8 mouse cellular contexts compared by ENCODE assay signal in the genomic region with DNA sequence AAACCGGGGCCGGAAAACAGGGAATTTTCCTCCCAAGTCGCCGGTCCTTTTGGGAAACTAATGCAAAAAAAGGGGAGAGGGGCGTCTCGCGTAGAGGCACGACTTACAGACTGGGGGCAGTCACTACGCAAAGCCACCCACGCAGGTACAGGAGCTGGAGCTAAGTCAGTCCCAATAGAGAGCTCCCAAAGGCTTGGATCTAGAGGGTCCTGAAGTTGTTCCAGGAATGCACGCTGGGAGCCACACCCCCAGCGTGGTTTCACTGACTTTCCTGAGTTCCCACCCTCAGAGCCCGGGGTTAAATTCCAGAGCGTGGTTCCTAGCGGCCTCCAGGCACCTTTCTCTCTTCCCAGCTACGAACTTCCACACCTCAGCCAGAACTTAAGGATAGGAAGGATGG. TPM values are rescaled to one million over a fixed set of nuclear protein-coding genes. Genes with fewer than 3 reads are reported as not detected.
A peak's percentile ranks its signal among the peaks of the same experiment; 100 is the strongest.
DNase-seq lines count a peak whose midpoint lies in the region; ATAC-seq and TF ChIP-seq lines count a peak whose summit lies in the region.

No protein-coding gene starts in this region.

- 1% methylated on average over 16 of the region's 16 CpGs for WGBS in forebrain, postnatal 0 days
- 0% methylated on average over 16 of the region's 16 CpGs for WGBS in midbrain, embryonic 16.5 days

- H3K9ac ChIP-seq in CH12.LX (ENCODE audit: insufficient read depth, low read depth) (peak overlapping the region; percentile 23; the same call in 1 of the 2 replicates), ES-E14 (ENCODE audit: insufficient read depth, low read depth, low read length, poor library complexity, severe bottlenecking) (peak overlapping the region; percentile 69)
- peak overlapping the region; percentile 96 for H3K9ac ChIP-seq in forebrain, postnatal 0 days
- H3K9ac ChIP-seq in midbrain, embryonic 16.5 days (ENCODE audit: low read depth, low read length): peak overlapping the region; percentile 98

- peak overlapping the region; percentile 54 for H3K4me2 ChIP-seq in CH12.LX (ENCODE audit: insufficient read depth, low read depth, poor library complexity, severe bottlenecking)
- H3K4me2 ChIP-seq in forebrain, postnatal 0 days (ENCODE audit: low read depth): peak overlapping the region; percentile 82
- peak overlapping the region; percentile 92 for H3K4me2 ChIP-seq in midbrain, embryonic 16.5 days (ENCODE audit: low read length)

- no peaks in the 10 kb centered on the region for H3K27me3 ChIP-seq in CH12.LX (replicated peaks)
- H3K27me3 ChIP-seq in forebrain, postnatal 0 days (ENCODE audit: insufficient read depth, low read length): no peaks in the 10 kb centered on the region
- H3K27me3 ChIP-seq in midbrain, embryonic 16.5 days (ENCODE audit: control insufficient read depth, insufficient read depth, low read depth, low read length): no peaks in the 10 kb centered on the region

- in situ Hi-C loops in CH12.LX (cut with MboI; ENCODE audit: low pct_ligation_motif_present, low pct_unique_long_range_greater_than_20kb, low sequenced_read_pairs) (no loop called here), ES-E14 (cut with MboI; ENCODE audit: low sequenced_read_pairs in 2 of 2, unreplicated experiment in 2 of 2) (no loop called here)

- H3K4me3 ChIP-seq in CH12.LX (replicated peaks in 1 of 3; ENCODE audit: low read depth in 2 of 3, low read length in 2 of 3, poor library complexity in 1 of 3): peak overlapping the region; percentile 49 to 77 (median 52)
- peak overlapping the region; percentile 80 to 86 for H3K4me3 ChIP-seq in ES-E14 (ENCODE audit: insufficient read depth in 1 of 2, low read depth in 1 of 2, low read length in 2 of 2, poor library complexity in 1 of 2, severe bottlenecking in 1 of 2)
- peak overlapping the region; percentile 98 for H3K4me3 ChIP-seq in forebrain, postnatal 0 days (ENCODE audit: low read depth, low read length)
- H3K4me3 ChIP-seq in midbrain, embryonic 16.5 days (ENCODE audit: low read depth, low read length): peak overlapping the region; percentile 92

- H3K27ac ChIP-seq in CH12.LX (ENCODE audit: insufficient read depth, low read depth) (no peak overlapping the region), ES-E14 (ENCODE audit: insufficient read depth, low read depth, low read length, poor library complexity, severe bottlenecking) (peak overlapping the region; percentile 76)
- no peak overlapping the region for H3K27ac ChIP-seq in forebrain, postnatal 0 days (ENCODE audit: low read depth, low read length)
- peak overlapping the region; percentile 98 for H3K27ac ChIP-seq in midbrain, embryonic 16.5 days (ENCODE audit: low read length)

- TF ChIP-seq EP300 in CH12.LX (IDR thresholded peaks at IDR 0.05; ENCODE audit: low read length): no peak

- TF ChIP-seq RAD21 in CH12.LX (IDR thresholded peaks at IDR 0.05; ENCODE audit: low read depth, low read length): no peak

- H3K79me2 ChIP-seq in CH12.LX (replicated peaks; ENCODE audit: control insufficient read depth, extremely low read depth, insufficient read depth, poor library complexity, severe bottlenecking): peaks cover 34% of the 10 kb centered on the region

- DNase-seq in CH12.LX (ENCODE audit: extremely low read depth): no peak
- DNase-seq in ES-E14 (ENCODE audit: low read depth, low spot score): peak; percentile 79
- DNase-seq in forebrain, postnatal 0 days: no peak
- DNase-seq in kidney, postnatal 4 days: peak; percentile 51 to 70
- no peak for DNase-seq in cerebellum, postnatal 10 days
- DNase-seq in cerebellum, postnatal 14 days: no peak
- DNase-seq in cerebellum, adult 11-12 months: no peak

- H3K36me3 ChIP-seq in CH12.LX (replicated peaks in 1 of 2; ENCODE audit: control insufficient read depth in 1 of 2, insufficient read depth in 1 of 2, low read length in 1 of 2) (peaks cover 0 to 4% of the 10 kb centered on the region in 2 experiments), ES-E14 (ENCODE audit: control insufficient read depth, insufficient read depth, low read length, poor library complexity, severe bottlenecking) (no peaks in the 10 kb centered on the region)
- no peaks in the 10 kb centered on the region for H3K36me3 ChIP-seq in forebrain, postnatal 0 days (ENCODE audit: insufficient read depth)
- H3K36me3 ChIP-seq in midbrain, embryonic 16.5 days (ENCODE audit: control insufficient read depth, insufficient read depth, low read length): no peaks in the 10 kb centered on the region

- dilution Hi-C loops in CH12.LX (cut with MboI; ENCODE audit: extremely low pct_ligation_motif_present, extremely low pct_unique_long_range_greater_than_20kb, low sequenced_read_pairs): no loop called here

- TF ChIP-seq POLR2A in CH12.LX (IDR thresholded peaks at IDR 0.05; ENCODE audit: low read depth, low read length): no peak

- peak; percentile 12 for ATAC-seq in forebrain, postnatal 0 days
- ATAC-seq in midbrain, embryonic 16.5 days: peak; percentile 63

- H3K9me3 ChIP-seq in CH12.LX (replicated peaks; ENCODE audit: low read length): no peaks in the 10 kb centered on the region
- H3K9me3 ChIP-seq in ES-E14 (ENCODE audit: control insufficient read depth, insufficient read depth, low read depth, low read length): no peaks in the 10 kb centered on the region
- H3K9me3 ChIP-seq in forebrain, postnatal 0 days (ENCODE audit: low read length): no peaks in the 10 kb centered on the region
- no peaks in the 10 kb centered on the region for H3K9me3 ChIP-seq in midbrain, embryonic 16.5 days (replicated peaks; ENCODE audit: control insufficient read depth, low read length, poor library complexity, severe bottlenecking)

- H3K4me1 ChIP-seq in CH12.LX (ENCODE audit: control insufficient read depth in 1 of 2, insufficient read depth in 2 of 2): peaks cover 0 to 36% of the 10 kb centered on the region in 2 experiments; a peak in 2 of 4 replicates
- H3K4me1 ChIP-seq in ES-E14 (ENCODE audit: control insufficient read depth in 2 of 2, insufficient read depth in 2 of 2, low read length in 2 of 2, poor library complexity in 1 of 2): peaks cover 2 to 5% of the 10 kb centered on the region in 2 experiments; a peak in 2 of 4 replicates
- H3K4me1 ChIP-seq in forebrain, postnatal 0 days (ENCODE audit: insufficient read depth): peaks cover 10% of the 10 kb centered on the region; the same call in 1 of the 2 replicates
- H3K4me1 ChIP-seq in midbrain, embryonic 16.5 days (ENCODE audit: control insufficient read depth, insufficient read depth, low read length): peaks cover 23% of the 10 kb centered on the region

- TF ChIP-seq CTCF in CH12.LX (conservative IDR thresholded peaks at IDR 0.05 in 1 of 2, IDR thresholded peaks at IDR 0.05 in 1 of 2; ENCODE audit: low read depth in 2 of 2, low read length in 2 of 2): peak in 1 of 2 experiments; percentile 7; a peak in 1 of 4 replicates
- no peak for TF ChIP-seq CTCF in forebrain, postnatal 0 days (IDR thresholded peaks at IDR 0.05; ENCODE audit: low read depth)

TF ChIP-seq in CH12.LX, 34 proteins besides CTCF, POLR2A, EP300 and RAD21:
- no peak for TF ChIP-seq UBTF (IDR thresholded peaks at IDR 0.05; ENCODE audit: low read depth, low read length)
- TF ChIP-seq TBP (conservative IDR thresholded peaks at IDR 0.05; ENCODE audit: low read depth, low read length): 0 out of 2 replicates have a peak, but pooled peaks have one; percentile 21
- TF ChIP-seq ETS1 (conservative IDR thresholded peaks at IDR 0.05; ENCODE audit: low read depth, low read length): no peak
- TF ChIP-seq JUND (conservative IDR thresholded peaks at IDR 0.05; ENCODE audit: low read depth, low read length): no peak
- 0 out of 2 replicates have a peak, but pooled peaks have one; percentile 10 for TF ChIP-seq MYC (IDR thresholded peaks at IDR 0.05; ENCODE audit: low read depth, low read length)

TF ChIP-seq in ES-E14, 5 proteins besides CTCF, POLR2A, EP300 and RAD21:
- no peak for TF ChIP-seq ZNF384 (IDR thresholded peaks at IDR 0.05; ENCODE audit: low read depth, low read length)
- no peak; the same call in 1 of the 2 replicates for TF ChIP-seq HCFC1 (IDR thresholded peaks at IDR 0.05; ENCODE audit: borderline replicate concordance, insufficient read depth, low read length)
- no peak for TF ChIP-seq MAFK (IDR thresholded peaks at IDR 0.05; ENCODE audit: insufficient read depth, low read depth, low read length)
- TF ChIP-seq ZC3H11A (IDR thresholded peaks at IDR 0.05; ENCODE audit: borderline replicate concordance, low read depth, low read length): no peak
- no peak for TF ChIP-seq CHD2 (IDR thresholded peaks at IDR 0.05; ENCODE audit: low read depth, low read length)
TF ChIP-seq in ES-E14: peak in this region for 0.

RNA-seq across cellular contexts. Expression of gene Bptf, which starts 0.5 kb away (rescaled TPM):
- total RNA-seq in CH12.LX (2012; rRNA removed) (28.0 and 29.6 TPM in 2 replicates), CH12.LX (2014; rRNA removed) (22.1 and 22.2 TPM in 2 replicates), ES-E14 (2012; rRNA removed) (81.3 and 86.4 TPM in 2 replicates)
- polyA plus RNA-seq in CH12.LX (2012; ENCODE audit: insufficient read length, low read depth): 55.6 and 63.9 TPM in 2 replicates
- 42.9 and 52.6 TPM in 2 replicates for total RNA-seq in forebrain, postnatal 0 days (2014; rRNA removed)
- polyA plus RNA-seq in forebrain, postnatal 0 days (2015; fragmentation: Nextera tagmentation; extraction: Ambion mirVana): 11.0 and 17.2 TPM in 2 replicates
- 28.9 and 34.1 TPM in 2 replicates for polyA plus RNA-seq in midbrain, embryonic 16.5 days (2015; fragmentation: Nextera tagmentation; extraction: Ambion mirVana)

RNA-seq across cellular contexts. Expression of gene Nol11, which starts 56.8 kb away (rescaled TPM):
- total RNA-seq in CH12.LX (2012; rRNA removed) (62.1 and 76.5 TPM in 2 replicates), CH12.LX (2014; rRNA removed) (172 and 191 TPM in 2 replicates), ES-E14 (2012; rRNA removed) (77.0 and 90.4 TPM in 2 replicates)
- polyA plus RNA-seq in CH12.LX (2012; ENCODE audit: insufficient read length, low read depth): 89.3 and 109 TPM in 2 replicates
- 42.2 and 49.0 TPM in 2 replicates for total RNA-seq in forebrain, postnatal 0 days (2014; rRNA removed)
- polyA plus RNA-seq in forebrain, postnatal 0 days (2015; fragmentation: Nextera tagmentation; extraction: Ambion mirVana): 25.5 and 35.6 TPM in 2 replicates
- polyA plus RNA-seq in midbrain, embryonic 16.5 days (2015; fragmentation: Nextera tagmentation; extraction: Ambion mirVana): 50.8 and 52.1 TPM in 2 replicates

Comparison
In these comparisons a context has a peak if more than half of its experiments do, and no peak if none do; other contexts are left out.
1. DNase-seq: peak in ES-E14 (single experiment) and kidney, postnatal 4 days (2 of 2); none in CH12.LX (single experiment), forebrain, postnatal 0 days (single experiment), cerebellum, postnatal 10 days (0 of 2), cerebellum, postnatal 14 days (0 of 2) and cerebellum, adult 11-12 months (single experiment).
2. H3K27ac ChIP-seq: peak in ES-E14 (single experiment) and midbrain, embryonic 16.5 days (single experiment); none in CH12.LX (single experiment) and forebrain, postnatal 0 days (single experiment).
3. H3K9ac ChIP-seq: peak in every context shown above with its lines; median percentile 98 in midbrain, embryonic 16.5 days; 96 in forebrain, postnatal 0 days; 69 in ES-E14; 23 in CH12.LX.
4. Peak in every context shown above with its lines, with median percentiles within 50 percentile points of each other: H3K4me2 ChIP-seq and H3K4me3 ChIP-seq.